Mouse (Mus musculus) retina, postnatal 1 day (tissue): ENCODE data around the gene Gm20873.
"Not testable (repeated sequence)": the region's sequence is repeated elsewhere in the genome, so short reads cannot be mapped to it uniquely, and the experiment has no call there.

ENCODE experiments used
- DNase-seq: peaks from one replicate; pipeline ENCODE4 v3.0.0-alpha.2; 2012

Gm20873 gene

DNA sequence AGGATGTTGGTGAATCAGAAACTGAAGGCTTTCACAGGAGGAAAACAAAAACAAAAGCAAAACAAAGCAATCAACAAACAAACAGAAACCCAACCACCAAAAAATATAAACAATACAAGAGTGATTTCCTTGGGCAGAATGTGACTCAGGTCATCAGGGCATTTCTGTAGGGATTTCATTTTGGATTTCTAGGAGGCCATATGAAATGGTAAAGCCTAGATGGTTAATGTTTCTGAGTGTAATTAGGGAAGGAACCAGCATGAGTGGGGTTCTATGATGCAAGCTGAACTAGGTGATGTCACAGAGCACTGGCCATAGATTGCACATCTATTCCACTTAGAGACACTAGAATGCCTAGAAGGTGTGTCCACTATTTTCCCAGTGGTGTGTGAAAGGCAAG is at the start of gene Gm20873:
Gm20873 (plus strand) TSS at position 301 of the 400 bp plus-strand sequence.
- not testable (repeated sequence) for DNase-seq

DNA sequence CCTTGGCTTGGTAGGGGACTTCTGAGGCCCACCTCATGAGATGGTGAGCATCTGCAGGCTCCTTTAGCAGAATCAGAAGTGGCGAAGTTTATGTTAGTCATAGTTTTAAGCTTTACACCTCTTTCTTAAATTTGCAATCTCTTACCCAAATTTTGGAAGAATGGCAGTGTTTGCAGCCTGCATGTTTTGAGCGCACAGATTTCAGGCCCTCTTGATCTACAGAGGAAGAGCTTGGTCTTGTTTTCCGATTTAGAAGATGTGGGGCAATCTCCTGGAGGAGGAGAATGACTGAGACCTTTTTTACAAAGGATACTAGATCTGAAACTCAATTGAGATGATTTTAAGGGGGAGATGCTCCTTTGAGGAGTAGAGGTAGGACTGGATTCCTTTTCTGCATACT is 29.0 kb upstream of the Gm20873 start, which contains the start of gene Gm21746:
Gm21746 (minus strand) TSS at position 101 of the 400 bp plus-strand sequence.
- not testable (repeated sequence) for DNase-seq
